Comparison of ENCODE assay signal across 9 mouse cellular contexts in the genomic region with DNA sequence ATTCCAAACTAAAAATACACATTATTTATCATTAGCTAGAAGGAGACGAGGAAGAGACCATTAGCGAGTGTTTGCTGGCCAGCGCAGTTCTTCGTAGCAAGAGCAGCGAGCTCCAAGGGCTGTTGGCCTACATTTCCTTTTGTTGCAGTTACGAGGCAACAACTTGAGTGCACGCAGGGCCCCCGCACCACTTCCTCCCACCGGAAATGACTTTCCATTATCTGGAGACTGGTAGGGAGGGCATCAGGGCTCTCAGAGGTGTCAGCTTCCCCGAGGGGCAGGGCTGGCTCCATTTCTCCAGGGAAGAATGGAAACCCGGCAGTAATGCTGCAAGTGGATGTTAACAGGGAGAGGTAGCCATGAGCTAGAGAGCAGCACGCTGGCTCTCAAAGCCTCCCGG.
DNase-seq lines count a peak whose midpoint lies in the region; ATAC-seq and TF ChIP-seq lines count a peak whose summit lies in the region.
"Had no signal": no experiment of that assay in that cellular context is flagged by ENCODE, and none has a peak within 500 bp of the region (broad histone marks: within the 10 kb centered on the region; RNA-seq: fewer than 3 reads in every experiment).

No protein-coding gene starts in this region.

- WGBS in hindbrain, postnatal 0 days = 43% methylated on average over 13 of the region's 13 CpGs
- WGBS in hindbrain, embryonic 11.5 days = 56% methylated on average over 13 of the region's 13 CpGs

- H3K9ac ChIP-seq in hindbrain, postnatal 0 days (replicated peaks; ENCODE audit: low read length) = no peak overlapping the region
- no peak overlapping the region for H3K9ac ChIP-seq in hindbrain, embryonic 11.5 days (ENCODE audit: low read depth, low read length)
- H3K9ac ChIP-seq: stomach, embryonic 15.5 days had no signal

- H3K4me3 ChIP-seq in hindbrain, postnatal 0 days (ENCODE audit: low read length) = no peak overlapping the region
- no peak overlapping the region for H3K4me3 ChIP-seq in hindbrain, embryonic 11.5 days (ENCODE audit: low read depth, low read length)
- H3K4me3 ChIP-seq: stomach, embryonic 15.5 days had no signal

- H3K27me3 ChIP-seq in hindbrain, postnatal 0 days (ENCODE audit: insufficient read depth, low read length) = no peaks in the 10 kb centered on the region
- H3K27me3 ChIP-seq in hindbrain, embryonic 11.5 days (ENCODE audit: control insufficient read depth, insufficient read depth, low read length) = no peaks in the 10 kb centered on the region
- H3K27me3 ChIP-seq: stomach, embryonic 15.5 days had no signal

- no peak for DNase-seq in hindbrain, postnatal 0 days (ENCODE audit: low spot score)
- no peak for DNase-seq in hindbrain, embryonic 11.5 days (ENCODE audit: low spot score)
- peak; percentile 42 for DNase-seq in Muller cell, postnatal 12 days (ENCODE audit: inconsistent ontology term)
- no peak for DNase-seq in layer of hippocampus, postnatal 36 days
- DNase-seq in frontal cortex, postnatal 10 days (ENCODE audit: low spot score in 2 of 2) = no peak

- peaks cover 4% of the 10 kb centered on the region for H3K4me1 ChIP-seq in hindbrain, postnatal 0 days (ENCODE audit: insufficient read depth, low read length)
- no peaks in the 10 kb centered on the region for H3K4me1 ChIP-seq in hindbrain, embryonic 11.5 days (replicated peaks; ENCODE audit: control insufficient read depth, insufficient read depth, low read length)

- H3K36me3 ChIP-seq in hindbrain, postnatal 0 days (ENCODE audit: insufficient read depth, low read length) = no peaks in the 10 kb centered on the region
- no peaks in the 10 kb centered on the region for H3K36me3 ChIP-seq in hindbrain, embryonic 11.5 days (ENCODE audit: control insufficient read depth, insufficient read depth, low read length)
- H3K36me3 ChIP-seq: stomach, embryonic 15.5 days had no signal

- ATAC-seq in hindbrain, postnatal 0 days = no peak
- ATAC-seq in hindbrain, embryonic 11.5 days (ENCODE audit: low FRiP score) = no peak
- ATAC-seq in hematopoietic stem cell, adult 5-6 weeks (replicated peaks in 1 of 2; ENCODE audit: insufficient read depth in 1 of 2, low FRiP score in 2 of 2, low TSS enrichment in 1 of 2, low read depth in 1 of 2, poor library complexity in 2 of 2, severe bottlenecking in 2 of 2) = peak; percentile 91 to 99
- ATAC-seq in megakaryocyte progenitor cell, adult 5-6 weeks (replicated peaks; ENCODE audit: poor library complexity) = peak; percentile 88
- ATAC-seq in monocyte, adult 5-6 weeks (replicated peaks; ENCODE audit: insufficient number of reproducible peaks, low FRiP score, low TSS enrichment, poor library complexity, severe bottlenecking) = no peak

- H3K27ac ChIP-seq in hindbrain, postnatal 0 days = peak overlapping the region; percentile 26; the same call in 1 of the 2 replicates
- no peak overlapping the region for H3K27ac ChIP-seq in hindbrain, embryonic 11.5 days (ENCODE audit: low read depth, low read length)
- H3K27ac ChIP-seq: stomach, embryonic 15.5 days had no signal

- no peak for TF ChIP-seq CTCF in hindbrain, postnatal 0 days (IDR thresholded peaks at IDR 0.05; ENCODE audit: low read depth)

- H3K9me3 ChIP-seq in hindbrain, postnatal 0 days (ENCODE audit: low read length) = no peaks in the 10 kb centered on the region
- H3K9me3 ChIP-seq in hindbrain, embryonic 11.5 days (ENCODE audit: control insufficient read depth, low read length) = no peaks in the 10 kb centered on the region
- H3K9me3 ChIP-seq: stomach, embryonic 15.5 days had no signal

- no peak overlapping the region for H3K4me2 ChIP-seq in hindbrain, postnatal 0 days (ENCODE audit: low read depth, low read length)
- H3K4me2 ChIP-seq in hindbrain, embryonic 11.5 days (replicated peaks; ENCODE audit: low read depth, low read length) = no peak overlapping the region
- H3K4me2 ChIP-seq: stomach, embryonic 15.5 days had no signal

Comparison
In these comparisons a context has a peak if more than half of its experiments do, and no peak if none do; other contexts are left out.
1. ATAC-seq: peak in hematopoietic stem cell, adult 5-6 weeks (2 of 2) and megakaryocyte progenitor cell, adult 5-6 weeks (single experiment); none in hindbrain, postnatal 0 days (single experiment), hindbrain, embryonic 11.5 days (single experiment) and monocyte, adult 5-6 weeks (single experiment).